Comparison of ENCODE assay signal across 8 mouse cellular contexts in the genomic region with DNA sequence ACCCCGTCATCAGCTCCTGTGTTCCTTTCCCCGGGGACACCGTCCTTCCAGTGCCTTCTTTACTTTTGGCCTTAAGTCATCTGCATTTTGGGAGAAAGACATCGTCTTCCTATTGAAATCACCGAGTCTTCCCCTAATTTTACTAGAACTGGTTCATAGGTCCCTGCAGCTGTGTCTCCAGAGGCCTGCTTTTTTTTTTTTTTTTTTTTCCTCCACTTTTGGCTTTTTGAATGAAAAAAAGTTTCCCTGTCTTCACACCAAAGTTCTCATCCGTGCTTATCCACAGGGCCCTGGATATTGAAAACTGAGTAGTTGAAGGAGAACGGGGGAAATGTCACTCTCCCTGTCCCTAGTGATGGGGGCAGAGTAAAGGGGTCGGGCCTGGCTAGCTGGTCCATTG. TPM values are rescaled to one million over a fixed set of nuclear protein-coding genes. Genes with fewer than 3 reads are reported as not detected.
A peak's percentile ranks its signal among the peaks of the same experiment; 100 is the strongest.
DNase-seq lines count a peak whose midpoint lies in the region; ATAC-seq and TF ChIP-seq lines count a peak whose summit lies in the region.

No protein-coding gene starts in this region.

- ATAC-seq in heart, embryonic 13.5 days (ENCODE audit: extremely low read depth, insufficient number of reproducible peaks, low FRiP score, low TSS enrichment) = no peak
- ATAC-seq in midbrain, embryonic 12.5 days (ENCODE audit: low FRiP score, low read depth) = no peak
- no peak for ATAC-seq in midbrain, embryonic 15.5 days (replicated peaks)
- ATAC-seq in hindbrain, embryonic 14.5 days (ENCODE audit: low FRiP score) = no peak

- intact Hi-C loops in heart, postnatal 14 days (cut with DNase I) = loop anchor here (1.0 kb wide), 1 partner anchor 12 kb away; no protein-coding TSS in a partner anchor

- H3K4me2 ChIP-seq in heart, embryonic 13.5 days = peak overlapping the region; percentile 63
- 0 out of 2 replicates have a peak overlapping the region, but pooled peaks have one; percentile 42 for H3K4me2 ChIP-seq in midbrain, embryonic 12.5 days (replicated peaks)
- no peak overlapping the region for H3K4me2 ChIP-seq in midbrain, embryonic 15.5 days
- H3K4me2 ChIP-seq in hindbrain, embryonic 14.5 days (replicated peaks) = peak overlapping the region; percentile 44; the same call in 1 of the 2 replicates

- peaks cover 32% of the 10 kb centered on the region for H3K4me1 ChIP-seq in heart, embryonic 13.5 days
- H3K4me1 ChIP-seq in midbrain, embryonic 12.5 days = peaks cover 33% of the 10 kb centered on the region
- peaks cover 21% of the 10 kb centered on the region for H3K4me1 ChIP-seq in midbrain, embryonic 15.5 days
- peaks cover 25% of the 10 kb centered on the region for H3K4me1 ChIP-seq in hindbrain, embryonic 14.5 days (replicated peaks; ENCODE audit: control insufficient read depth, insufficient read depth, low read length)
- peaks cover 25% of the 10 kb centered on the region for H3K4me1 ChIP-seq in olfactory bulb, adult 2 months (ENCODE audit: control insufficient read depth, insufficient read depth, low read length)

- H3K27me3 ChIP-seq in heart, embryonic 13.5 days (replicated peaks) = peaks cover 32% of the 10 kb centered on the region
- peaks cover 34% of the 10 kb centered on the region for H3K27me3 ChIP-seq in midbrain, embryonic 12.5 days
- peaks cover 18% of the 10 kb centered on the region for H3K27me3 ChIP-seq in midbrain, embryonic 15.5 days (replicated peaks)
- H3K27me3 ChIP-seq in hindbrain, embryonic 14.5 days (ENCODE audit: control insufficient read depth, insufficient read depth, low read length) = peaks cover 22% of the 10 kb centered on the region

- TF ChIP-seq CTCF in olfactory bulb, adult 2 months (IDR thresholded peaks at IDR 0.05; ENCODE audit: insufficient read depth, low read depth, low read length) = no peak

- no peak overlapping the region for H3K27ac ChIP-seq in heart, embryonic 13.5 days (replicated peaks)
- peak overlapping the region; percentile 68; the same call in 1 of the 2 replicates for H3K27ac ChIP-seq in midbrain, embryonic 12.5 days (replicated peaks)
- H3K27ac ChIP-seq in midbrain, embryonic 15.5 days = no peak overlapping the region
- no peak overlapping the region for H3K27ac ChIP-seq in hindbrain, embryonic 14.5 days
- H3K27ac ChIP-seq in olfactory bulb, adult 2 months (ENCODE audit: insufficient read depth, low read depth, low read length) = peak overlapping the region; percentile 32

- no peak for DNase-seq in heart, postnatal 14 days
- no peak for DNase-seq in hindbrain, embryonic 14.5 days (ENCODE audit: low spot score)
- DNase-seq in spleen, postnatal 4 days (ENCODE audit: low spot score in 2 of 2) = no peak
- no peak for DNase-seq in urinary bladder, postnatal 25 days (ENCODE audit: low spot score)

- peaks cover 21% of the 10 kb centered on the region for H3K36me3 ChIP-seq in heart, embryonic 13.5 days
- H3K36me3 ChIP-seq in midbrain, embryonic 12.5 days = peaks cover 17% of the 10 kb centered on the region
- peaks cover 5% of the 10 kb centered on the region; the same call in 1 of the 2 replicates for H3K36me3 ChIP-seq in midbrain, embryonic 15.5 days (replicated peaks)
- H3K36me3 ChIP-seq in hindbrain, embryonic 14.5 days (replicated peaks; ENCODE audit: control insufficient read depth, insufficient read depth) = peaks cover 19% of the 10 kb centered on the region

- H3K4me3 ChIP-seq in heart, embryonic 13.5 days = no peak overlapping the region
- no peak overlapping the region for H3K4me3 ChIP-seq in midbrain, embryonic 12.5 days
- no peak overlapping the region for H3K4me3 ChIP-seq in midbrain, embryonic 15.5 days
- H3K4me3 ChIP-seq in hindbrain, embryonic 14.5 days (replicated peaks; ENCODE audit: low read length) = no peak overlapping the region
- 0 out of 2 replicates have a peak overlapping the region, but pooled peaks have one; percentile 31 for H3K4me3 ChIP-seq in olfactory bulb, adult 2 months (ENCODE audit: insufficient read depth, low read depth, low read length)

- TF ChIP-seq POLR2A in olfactory bulb, adult 2 months (IDR thresholded peaks at IDR 0.05; ENCODE audit: insufficient read depth, low read depth, low read length) = no peak

- H3K9me3 ChIP-seq in heart, embryonic 13.5 days = no peaks in the 10 kb centered on the region
- H3K9me3 ChIP-seq in midbrain, embryonic 12.5 days = no peaks in the 10 kb centered on the region
- H3K9me3 ChIP-seq in midbrain, embryonic 15.5 days = no peaks in the 10 kb centered on the region
- H3K9me3 ChIP-seq in hindbrain, embryonic 14.5 days (ENCODE audit: control insufficient read depth, low read length) = no peaks in the 10 kb centered on the region

- H3K9ac ChIP-seq in heart, embryonic 13.5 days = peak overlapping the region; percentile 74; the same call in 1 of the 2 replicates
- peak overlapping the region; percentile 26; the same call in 1 of the 2 replicates for H3K9ac ChIP-seq in midbrain, embryonic 12.5 days (replicated peaks)
- H3K9ac ChIP-seq in midbrain, embryonic 15.5 days = no peak overlapping the region
- H3K9ac ChIP-seq in hindbrain, embryonic 14.5 days = no peak overlapping the region

- 49% methylated on average over 8 of the region's 8 CpGs for WGBS in heart, embryonic 13.5 days
- WGBS in midbrain, embryonic 12.5 days = 52% methylated on average over 8 of the region's 8 CpGs
- 54% methylated on average over 8 of the region's 8 CpGs for WGBS in midbrain, embryonic 15.5 days
- 49% methylated on average over 8 of the region's 8 CpGs for WGBS in hindbrain, embryonic 14.5 days
- 59% methylated on average over 8 of the region's 8 CpGs for WGBS in olfactory bulb, adult 2 months

RNA-seq across cellular contexts. Expression of gene Mrps23, which starts 16.0 kb away (rescaled TPM):
- polyA plus RNA-seq in heart, embryonic 13.5 days (2015; fragmentation: Nextera tagmentation; extraction: Ambion mirVana) = 76.0 and 82.1 TPM in 2 replicates
- total RNA-seq in heart, postnatal 14 days (2021) = 100 to 1,000 TPM; 226 to 277 TPM
- 69.5 and 71.1 TPM in 2 replicates for polyA plus RNA-seq in midbrain, embryonic 12.5 days (2016; fragmentation: Nextera tagmentation; extraction: Ambion mirVana)
- 60.6 and 62.4 TPM in 2 replicates for polyA plus RNA-seq in midbrain, embryonic 15.5 days (2015; fragmentation: Nextera tagmentation; extraction: Ambion mirVana)
- 67.8 and 68.7 TPM in 2 replicates for polyA plus RNA-seq in hindbrain, embryonic 14.5 days (2014; fragmentation: Nextera tagmentation; extraction: Ambion mirVana)
- polyA plus RNA-seq in olfactory bulb, adult 2 months (2012; ENCODE audit: insufficient read depth, insufficient read length, low replicate concordance, missing spikeins) = not detected in 2 replicates

Comparison
In these comparisons a context has a peak if more than half of its experiments do, and no peak if none do; other contexts are left out.
1. H3K27ac ChIP-seq: peak in midbrain, embryonic 12.5 days (single experiment) and olfactory bulb, adult 2 months (single experiment); none in heart, embryonic 13.5 days (single experiment), midbrain, embryonic 15.5 days (single experiment) and hindbrain, embryonic 14.5 days (single experiment).
2. H3K9ac ChIP-seq: peak in heart, embryonic 13.5 days (single experiment) and midbrain, embryonic 12.5 days (single experiment); none in midbrain, embryonic 15.5 days (single experiment) and hindbrain, embryonic 14.5 days (single experiment).
3. RNA of gene Mrps23, which starts 16.0 kb away (polyA plus RNA-seq): 76.0 to 82.1 TPM in heart, embryonic 13.5 days, 69.5 to 71.1 TPM in midbrain, embryonic 12.5 days, 67.8 to 68.7 TPM in hindbrain, embryonic 14.5 days and 60.6 to 62.4 TPM in midbrain, embryonic 15.5 days; not detected in olfactory bulb, adult 2 months; every median in the first group is over 10 times any median in the second.